Mouse (Mus musculus): Measurements from ENCODE around the gene Hnmt. TPM values are rescaled to one million over a fixed set of nuclear protein-coding genes. Genes with fewer than 3 reads are reported as not detected.

Hnmt gene
- total RNA-seq, 2 experiments from 2014 or later: 25.3 to 26.9 TPM

Other genes starting within 250 kb of the Hnmt start
- gene Tbpl2, start 47.2 kb upstream of the Hnmt start, total RNA-seq (2021): not detected
- gene Il1f8, start 103.8 kb upstream of the Hnmt start, total RNA-seq (2021): not detected
- gene Il1f9, start 137.1 kb upstream of the Hnmt start, total RNA-seq (2021): not detected
- gene Il1f6, start 166.0 kb upstream of the Hnmt start, total RNA-seq (2021): not detected
- not detected for gene Il1f5, start 227.6 kb upstream of the Hnmt start, total RNA-seq (2021)
- gene Il1f10, start 241.8 kb upstream of the Hnmt start, total RNA-seq (2021): not detected